Mouse (Mus musculus) right cerebral cortex, postnatal 14 days (tissue): ENCODE results near the gene Mrpl54.
A peak's percentile ranks its signal among the peaks of the same experiment; 100 is the strongest.

Experiments used
- DNase-seq: peaks from one replicate; pipeline ENCODE4 v3.0.0; 2022

Mrpl54 gene

DNA sequence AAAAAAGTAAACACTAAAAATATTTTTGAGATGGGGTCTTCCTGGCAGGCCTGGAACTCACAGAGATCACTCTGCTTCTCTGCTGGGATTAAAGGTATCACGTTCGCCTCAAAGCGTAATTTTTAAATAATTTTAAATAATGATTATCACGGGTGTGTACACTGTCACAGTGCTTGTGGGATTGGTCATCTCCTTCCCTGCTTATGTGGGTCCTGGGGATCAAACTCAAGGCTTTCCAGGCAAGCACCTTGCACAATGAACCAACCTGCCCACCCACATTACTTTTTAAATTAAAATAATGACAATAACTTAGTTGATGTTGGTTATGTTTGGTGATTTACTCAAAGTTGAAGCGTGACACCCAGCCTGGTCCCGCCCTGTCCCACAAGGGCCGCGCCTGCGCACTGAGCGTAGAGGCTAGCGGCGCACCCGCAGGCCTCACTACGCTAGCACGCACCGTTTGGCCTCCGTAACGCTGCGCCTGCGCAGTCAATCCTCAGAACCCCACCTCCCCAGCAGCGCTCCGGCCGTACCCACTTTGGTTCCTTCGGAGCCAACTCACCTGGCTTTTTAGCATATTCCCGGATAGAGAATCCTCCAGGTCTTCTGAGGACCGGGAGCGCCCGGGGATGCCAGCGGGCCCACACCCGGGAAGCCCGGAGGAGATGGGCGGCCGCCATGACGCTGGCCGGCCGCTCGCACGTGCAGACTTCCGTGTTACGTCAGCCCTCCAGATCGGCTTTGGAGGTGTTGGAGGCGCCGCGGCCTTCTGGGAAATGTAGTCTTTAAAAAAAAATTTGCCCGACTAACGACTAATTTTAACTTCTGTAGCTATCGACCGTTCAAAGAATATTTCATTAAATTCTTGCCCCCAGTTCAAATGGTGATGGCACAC is at the start of gene Mrpl54, which contains the start of gene Apba3:
Gene Mrpl54 (minus strand): TSS at position 724 of the 895 bp plus-strand sequence.
Gene Apba3 (plus strand): TSS at position 750 of the 895 bp plus-strand sequence.
- peak; percentile 97 for DNase-seq

DNA sequence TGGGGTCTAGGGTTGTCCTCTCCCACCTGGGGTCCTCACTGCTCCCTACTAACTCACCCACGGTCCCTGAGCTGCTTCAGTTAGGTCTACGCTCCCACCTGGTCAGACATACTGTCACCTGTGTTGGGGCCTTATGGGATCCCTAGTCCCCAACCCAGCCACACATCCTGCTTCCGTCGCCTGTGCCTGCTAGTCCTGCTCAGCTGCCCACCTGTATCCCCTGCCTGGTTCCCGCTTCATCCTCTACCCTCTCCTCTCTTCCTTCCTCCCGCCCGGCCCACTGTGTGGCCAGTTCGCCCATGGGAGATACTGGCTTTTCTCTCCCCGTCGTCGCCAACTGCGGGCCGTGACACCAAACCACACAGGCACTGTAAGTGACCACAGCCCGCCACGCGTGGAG is 48.9 kb upstream of the Mrpl54 start:
- DNase-seq: no peak

DNA sequence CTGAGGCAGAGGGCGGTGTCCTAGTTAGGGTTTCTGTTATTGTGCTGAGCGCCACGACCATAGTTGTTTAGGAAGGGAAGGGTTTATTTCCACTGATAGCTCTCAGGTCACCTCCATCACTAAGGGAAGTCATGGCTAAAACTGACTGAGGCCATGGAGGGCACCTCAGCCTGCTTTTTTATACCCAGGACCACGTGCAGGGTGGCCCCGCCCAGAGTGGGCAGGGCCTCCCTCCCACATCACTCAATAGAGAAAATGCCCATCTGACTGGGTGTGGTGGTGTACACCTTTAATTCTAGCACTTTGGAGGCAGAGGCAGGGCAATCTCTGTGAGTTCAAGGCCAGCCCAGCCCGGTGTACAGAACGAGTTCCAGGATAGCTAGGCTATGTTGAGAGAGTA is 47.5 kb upstream of the Mrpl54 start:
- DNase-seq: no peak

DNA sequence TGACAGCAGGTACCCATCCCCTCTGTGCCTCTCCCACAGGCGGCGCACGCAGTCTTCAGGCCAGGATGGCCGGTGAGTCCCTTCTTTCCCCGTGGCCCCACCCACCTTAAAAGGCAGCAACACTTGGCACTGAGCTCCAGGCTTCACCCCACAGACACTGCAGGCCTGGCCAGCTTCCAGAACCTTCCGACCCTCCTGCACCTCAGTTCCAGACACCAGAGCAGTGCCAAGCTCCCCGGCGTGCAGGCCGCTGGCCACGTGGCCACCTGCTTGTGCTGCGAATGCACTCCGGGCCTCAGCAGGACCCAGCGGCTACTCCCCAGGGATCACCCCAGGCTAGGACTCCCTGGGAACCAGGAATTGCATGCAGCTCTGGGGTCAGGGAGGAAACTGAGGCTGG is 46.8 kb upstream of the Mrpl54 start:
- no peak for DNase-seq

DNA sequence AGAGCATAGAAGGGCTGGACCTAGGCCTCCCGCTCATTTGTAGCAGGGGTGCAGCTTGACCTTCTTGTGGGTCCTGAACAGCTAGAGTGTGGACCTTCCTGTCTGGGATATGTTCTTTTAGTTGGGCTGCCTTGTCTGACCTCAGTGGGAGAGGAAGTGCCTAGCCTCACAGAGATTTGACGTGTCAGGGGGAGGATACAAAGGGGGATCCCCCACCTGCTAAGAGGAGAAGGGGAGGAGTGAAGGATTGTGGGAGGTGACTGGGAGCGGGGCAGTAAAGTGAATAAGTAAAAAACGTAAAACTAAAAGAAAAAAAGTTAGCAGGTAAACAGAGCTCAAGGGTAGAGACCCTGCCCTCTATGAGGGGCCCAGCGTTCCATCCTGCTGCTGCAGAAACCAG is 42.8 kb upstream of the Mrpl54 start:
- DNase-seq: no peak

DNA sequence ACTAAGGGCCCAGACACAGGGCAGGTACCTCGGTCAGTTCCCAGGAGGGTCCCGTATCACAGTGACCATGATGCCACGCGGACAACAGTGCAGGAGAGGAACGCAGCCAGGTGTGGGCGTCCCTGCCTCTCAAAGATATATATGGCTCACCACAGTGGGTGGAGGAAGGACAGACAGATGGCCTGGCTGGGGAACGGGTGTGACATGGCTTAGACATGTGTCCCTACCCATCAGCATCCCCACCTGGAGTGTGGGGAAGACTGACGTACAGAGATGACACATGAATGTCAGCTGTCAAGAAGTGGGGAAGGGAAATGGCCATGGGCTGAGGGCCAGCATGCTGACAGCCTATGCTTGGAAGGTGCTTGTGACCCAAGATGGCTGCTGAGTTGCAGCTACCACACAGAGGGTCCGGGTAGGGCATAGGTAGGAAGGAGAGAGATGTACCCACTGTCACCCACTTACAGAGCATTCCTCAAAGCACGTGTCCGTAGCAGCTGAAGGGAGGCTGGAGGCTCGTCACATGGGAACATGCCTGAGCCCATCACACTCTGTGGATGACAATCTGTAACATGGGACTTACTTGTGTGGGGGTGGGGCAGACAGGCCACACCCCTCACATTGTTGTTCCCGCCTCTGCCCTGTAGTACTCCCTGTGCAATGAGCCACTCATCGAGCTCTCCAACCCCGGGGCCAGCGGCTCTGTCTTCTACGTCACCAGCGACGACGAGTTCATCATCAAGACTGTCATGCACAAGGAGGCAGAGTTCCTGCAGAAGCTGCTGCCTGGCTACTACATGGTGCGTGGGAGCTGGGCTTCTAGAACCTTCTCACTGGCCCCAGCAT is 40.3 kb upstream of the Mrpl54 start:
- DNase-seq: no peak

DNA sequence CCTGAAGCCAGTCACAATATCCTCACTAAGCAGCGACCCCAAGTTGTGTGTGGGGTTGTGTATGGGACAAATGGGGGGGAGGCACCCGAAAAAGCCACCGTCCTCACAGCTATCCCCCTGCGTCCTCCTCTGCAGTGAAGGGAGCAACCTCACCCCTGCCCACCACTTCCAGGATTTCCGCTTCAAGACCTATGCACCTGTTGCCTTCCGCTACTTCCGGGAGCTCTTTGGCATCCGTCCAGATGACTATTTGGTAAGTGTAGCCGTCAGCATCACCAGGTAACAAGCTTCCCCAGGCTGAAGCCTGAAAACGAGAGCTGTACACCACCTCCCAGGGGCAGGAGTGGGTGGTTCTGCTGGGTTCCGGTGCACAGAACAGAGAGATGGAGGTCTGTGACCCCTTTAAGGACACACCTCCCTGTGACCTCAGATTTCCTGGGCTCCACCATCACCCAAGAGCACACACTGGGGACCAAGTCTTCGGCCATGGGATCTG is 39.5 kb upstream of the Mrpl54 start:
- DNase-seq: no peak

DNA sequence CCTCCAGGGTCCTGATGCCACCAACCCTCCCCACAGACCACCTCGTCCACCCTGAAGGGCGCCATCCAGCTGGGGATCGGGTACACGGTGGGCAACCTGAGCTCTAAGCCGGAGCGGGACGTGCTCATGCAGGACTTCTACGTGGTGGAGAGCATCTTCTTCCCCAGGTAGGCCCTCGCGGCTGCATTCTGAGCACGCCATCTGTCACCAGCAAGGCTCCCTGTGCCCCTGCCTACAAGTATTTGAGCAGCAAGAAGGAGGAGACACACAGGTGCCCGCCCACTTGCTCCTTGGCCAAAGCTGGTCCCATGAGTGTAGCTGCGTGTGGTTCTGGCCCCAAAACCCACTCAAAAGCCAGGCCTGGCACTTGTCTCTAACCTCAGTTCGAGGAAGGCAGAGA is 38.9 kb upstream of the Mrpl54 start:
- no peak for DNase-seq

DNA sequence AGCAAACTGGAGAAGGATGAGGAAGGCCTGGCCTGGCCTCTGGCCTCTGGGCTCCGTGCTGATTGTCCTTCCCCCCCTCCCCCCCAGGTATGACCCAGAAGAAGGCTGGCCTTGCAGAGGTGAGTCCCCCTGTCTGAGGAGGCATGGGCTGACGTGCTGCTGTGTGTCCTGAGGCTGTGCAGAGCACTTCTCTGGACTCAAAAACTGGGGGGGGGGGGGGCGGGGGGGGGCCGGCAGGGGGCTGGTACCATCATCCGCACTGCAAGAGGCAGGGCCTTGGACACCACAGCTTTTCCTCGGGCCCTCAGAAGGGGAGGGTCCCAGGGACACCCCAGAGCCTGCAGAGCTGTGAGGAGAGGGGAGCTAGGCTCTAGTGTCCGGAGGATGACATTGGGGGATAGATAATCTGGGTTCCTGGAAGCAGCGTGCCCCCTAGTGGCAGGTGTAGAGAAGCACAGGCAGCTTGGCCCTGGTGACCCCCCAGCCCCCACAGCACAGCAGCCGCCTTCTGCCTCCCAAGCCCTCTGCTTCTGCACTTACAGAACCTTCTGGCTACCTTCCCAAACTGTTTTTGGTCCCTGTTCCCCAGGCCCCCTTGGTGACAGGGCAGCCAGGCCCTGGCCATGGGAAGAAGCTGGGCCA is 38.0 kb upstream of the Mrpl54 start:
- DNase-seq: no peak

DNA sequence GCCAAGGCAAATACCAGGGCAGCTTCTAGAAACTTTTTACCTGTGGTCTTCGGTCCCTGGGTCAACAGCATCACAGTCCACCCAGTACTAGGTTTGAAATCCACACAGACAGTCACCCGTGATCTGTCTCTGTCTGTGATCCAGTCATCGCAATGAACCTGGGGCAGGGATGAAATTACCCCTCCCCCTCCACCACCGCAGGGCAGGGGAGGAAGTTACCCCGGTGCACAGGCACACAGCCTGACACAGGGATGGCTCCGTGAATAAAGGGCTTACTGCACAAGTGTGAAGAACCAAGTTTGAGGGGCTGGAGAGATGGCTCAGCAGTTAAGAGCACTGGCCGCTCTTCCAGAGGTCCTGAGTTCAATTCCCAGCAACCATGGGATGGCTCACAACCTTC is 37.0 kb upstream of the Mrpl54 start:
- no peak for DNase-seq

DNA sequence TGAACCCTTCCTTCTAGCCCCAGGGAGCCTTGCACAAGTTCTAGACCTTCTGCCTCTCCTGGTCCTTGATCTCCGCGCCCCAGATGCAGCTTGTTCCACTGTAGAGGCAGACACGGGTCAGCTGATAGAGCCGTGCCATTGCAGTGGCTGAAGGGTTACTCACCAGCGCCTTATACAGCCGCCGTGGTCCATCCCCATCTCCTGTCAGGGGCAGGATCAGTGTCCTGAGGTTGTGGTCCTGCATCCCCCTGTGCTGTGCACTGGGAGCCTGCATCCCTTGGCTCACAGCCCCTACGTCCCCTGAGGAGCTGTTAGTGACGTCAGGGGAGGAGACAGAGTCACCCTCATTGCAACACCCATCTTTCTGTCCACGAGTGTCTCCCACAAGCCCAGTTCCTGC is 36.5 kb upstream of the Mrpl54 start:
- DNase-seq: no peak

DNA sequence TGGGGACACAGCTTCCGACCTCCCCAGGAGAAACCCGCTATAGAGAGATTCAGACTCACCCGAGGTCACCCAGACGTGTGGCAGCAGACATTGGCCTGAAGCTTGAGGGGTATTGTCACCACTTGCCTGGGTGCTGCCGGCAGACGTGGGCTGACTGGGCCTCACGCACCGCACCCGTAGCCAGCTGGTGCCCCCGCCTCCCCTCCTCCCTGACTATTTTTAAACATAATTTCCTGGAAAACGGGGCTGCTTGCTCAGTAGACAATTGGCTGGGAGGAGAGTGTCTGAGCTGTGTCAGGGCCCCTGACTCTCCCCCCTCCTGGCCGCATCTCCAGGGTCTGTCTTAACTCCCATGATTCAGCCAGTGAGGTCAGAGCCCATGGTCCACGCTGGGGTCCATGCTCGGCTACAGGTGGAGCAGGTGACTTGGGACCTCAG is 36.1 kb upstream of the Mrpl54 start:
- DNase-seq: peak; percentile 62

DNA sequence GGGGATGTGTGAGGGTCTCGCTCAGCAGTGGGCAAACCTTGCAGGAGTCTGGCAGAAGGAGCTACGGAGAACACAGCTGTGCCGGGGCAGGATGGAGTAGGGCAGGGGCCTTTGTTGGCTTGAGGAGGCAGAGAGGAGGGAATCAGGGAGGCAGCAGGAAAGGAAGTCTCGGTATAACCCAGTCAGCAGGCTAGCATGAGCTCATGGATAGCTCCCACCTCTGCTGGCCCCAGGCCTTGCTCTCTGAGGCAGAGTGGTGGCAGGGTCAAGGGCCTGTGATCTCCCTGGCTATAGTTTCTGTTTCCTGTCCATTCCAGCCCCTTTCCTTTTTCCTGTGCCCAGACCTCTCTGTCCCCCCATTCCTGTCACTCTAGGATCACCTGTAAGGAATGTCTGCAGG is 35.6 kb upstream of the Mrpl54 start:
- no peak for DNase-seq

DNA sequence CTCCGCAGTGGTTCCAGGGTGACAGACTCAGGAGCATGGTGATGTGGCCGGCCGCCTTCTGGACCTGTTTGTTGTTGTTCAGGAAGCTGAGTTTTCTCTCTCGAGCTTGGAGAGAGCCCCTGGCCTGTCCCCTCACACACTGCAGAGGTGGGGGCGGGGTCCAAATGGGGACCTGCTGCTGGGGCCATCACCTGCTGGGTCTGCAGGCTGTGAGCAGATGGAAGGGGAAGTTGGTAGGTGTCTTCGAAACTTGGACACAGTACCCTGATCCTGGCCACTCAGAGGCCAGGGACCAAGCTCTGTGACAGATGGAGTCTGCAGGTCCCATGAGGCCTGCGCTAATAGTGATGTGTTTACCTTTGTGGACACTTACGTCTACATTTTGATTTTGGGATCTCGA is 34.6 kb upstream of the Mrpl54 start:
- no peak for DNase-seq

DNA sequence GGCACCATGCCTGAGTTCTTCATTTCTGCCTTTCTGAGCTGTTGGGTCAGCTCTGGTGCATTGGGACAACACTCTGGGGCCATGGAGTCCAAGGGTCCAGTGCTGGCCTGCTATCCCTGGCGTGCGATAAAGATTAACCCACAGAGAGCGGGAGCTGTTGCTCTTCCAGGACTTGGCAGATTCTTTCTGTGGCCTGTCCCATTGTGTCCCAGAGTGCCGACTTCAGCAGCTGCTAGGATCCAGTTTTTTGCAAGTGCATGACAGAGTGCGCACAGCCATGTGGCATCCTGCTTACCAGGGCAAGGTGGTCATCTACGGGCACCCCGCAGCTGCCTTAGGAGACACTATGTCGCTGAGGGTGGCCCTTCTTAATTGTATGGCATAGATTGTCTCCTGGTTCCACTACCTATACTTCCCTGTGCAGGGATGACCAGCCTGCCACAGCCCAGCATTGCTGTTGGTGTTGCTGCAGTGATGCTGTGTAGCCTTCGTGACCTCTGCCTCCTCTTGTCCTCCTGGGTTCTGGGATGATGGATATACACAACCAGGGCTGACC is 33.7 kb upstream of the Mrpl54 start:
- DNase-seq: no peak

DNA sequence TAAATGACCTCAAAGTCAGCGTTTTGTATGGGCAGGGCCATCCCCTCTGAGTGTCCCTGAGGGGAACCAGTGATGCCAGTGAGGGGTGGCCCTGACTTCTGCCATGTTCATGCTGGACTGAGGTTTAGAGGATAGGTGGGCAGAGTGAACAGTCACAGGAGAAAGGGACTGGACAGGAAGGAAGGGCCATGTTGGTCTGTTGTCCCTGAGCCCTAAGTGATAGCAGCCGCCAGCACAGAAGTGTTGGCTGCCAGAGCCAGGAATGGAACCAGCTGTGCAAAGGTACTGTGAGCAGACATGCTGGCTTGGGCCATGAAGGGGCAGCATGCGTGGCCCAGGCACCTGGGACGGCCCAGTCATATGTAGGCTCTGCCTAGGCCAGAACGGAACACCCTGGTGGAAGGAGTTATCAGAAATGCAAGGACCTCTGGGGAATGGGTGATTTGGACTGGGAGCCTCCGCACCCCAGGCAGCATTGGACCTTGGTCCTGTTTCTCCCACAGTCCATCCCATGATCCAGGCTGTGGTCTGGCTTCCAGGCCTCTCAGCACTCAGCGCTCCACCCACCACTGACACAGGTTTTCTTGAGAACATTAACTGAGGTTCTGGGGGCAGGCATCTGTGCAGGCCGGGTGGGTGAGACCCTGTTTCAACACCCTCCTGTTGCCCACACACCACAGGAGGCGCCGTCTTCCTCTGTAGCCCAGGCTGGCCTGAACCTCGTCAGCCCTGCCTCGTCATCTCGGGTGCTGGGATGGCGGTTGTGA is 33.0 kb upstream of the Mrpl54 start:
- no peak for DNase-seq

DNA sequence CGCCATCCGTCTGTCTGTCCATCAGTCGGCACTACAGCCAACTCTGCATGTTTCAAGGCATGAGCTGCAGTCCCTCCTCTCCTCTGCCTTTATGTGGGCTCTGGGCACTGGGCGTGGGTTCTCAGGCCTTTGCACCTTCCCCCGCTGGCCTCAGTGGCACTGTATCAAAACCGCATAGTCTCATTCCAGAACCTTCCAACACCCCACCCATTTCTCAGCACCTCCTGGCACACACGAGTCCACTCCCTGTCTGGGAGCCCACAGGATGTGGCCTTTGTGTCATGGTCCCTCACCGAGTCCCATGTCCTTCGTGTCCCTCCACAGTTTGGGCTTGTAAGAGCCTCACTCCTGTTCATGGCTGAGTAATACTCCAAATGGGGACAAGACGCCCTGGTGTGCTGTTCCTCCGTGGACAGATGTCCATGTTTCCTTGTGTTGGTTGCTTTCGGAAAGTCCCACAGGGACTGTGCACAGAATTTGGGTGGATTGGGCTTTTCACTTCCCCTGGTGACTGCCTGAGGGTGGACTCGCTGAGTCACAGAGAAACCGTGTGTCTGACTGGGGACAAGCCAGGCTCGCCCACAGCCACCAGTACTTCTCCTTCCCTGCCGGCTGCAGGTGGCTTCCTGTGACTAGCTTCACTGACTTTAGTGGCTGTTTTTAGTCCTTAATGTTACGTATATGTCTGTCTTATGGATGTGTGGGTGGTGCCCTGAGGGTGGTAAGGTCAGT is 31.8 kb upstream of the Mrpl54 start:
- no peak for DNase-seq

DNA sequence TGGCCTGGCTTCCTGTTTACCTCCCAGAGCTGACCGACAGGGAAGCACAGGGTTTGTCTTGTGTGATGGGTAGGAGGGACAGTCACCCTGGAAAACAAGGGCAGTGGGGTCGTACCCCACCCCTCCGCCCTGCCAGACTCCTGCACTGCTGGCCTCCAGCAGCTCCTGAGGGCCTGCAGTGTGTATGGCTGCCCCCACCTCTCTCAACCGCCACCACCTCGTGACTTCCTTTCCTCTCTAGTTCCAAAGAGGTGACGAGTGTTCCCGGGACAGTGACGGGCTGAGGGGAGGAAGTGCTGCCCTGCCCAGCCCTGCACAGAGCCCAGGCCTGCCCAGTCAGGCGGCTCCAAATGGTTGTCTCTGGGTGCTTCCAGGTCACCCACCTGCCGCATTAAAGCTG is 31.1 kb upstream of the Mrpl54 start:
- DNase-seq: no peak

DNA sequence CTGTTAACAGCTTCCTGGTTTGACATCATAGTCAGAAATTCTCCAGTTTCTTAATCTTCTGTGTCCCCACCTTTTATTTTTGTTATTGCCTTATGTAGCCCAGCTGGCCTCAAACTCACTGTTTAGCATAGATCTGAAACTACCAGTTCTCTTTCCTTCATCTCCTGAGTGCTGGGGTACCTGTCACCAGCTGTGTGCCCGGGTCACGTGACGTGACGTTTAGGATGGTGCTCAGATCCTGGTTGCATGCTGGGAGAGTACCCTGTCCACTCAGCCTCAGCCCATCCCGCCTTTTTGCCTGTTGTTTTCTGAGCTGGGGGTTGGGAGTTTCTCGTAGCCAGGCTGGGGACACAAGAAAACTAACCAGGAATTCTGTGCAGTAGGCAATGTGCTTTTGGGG is 30.5 kb upstream of the Mrpl54 start:
- DNase-seq: no peak

DNA sequence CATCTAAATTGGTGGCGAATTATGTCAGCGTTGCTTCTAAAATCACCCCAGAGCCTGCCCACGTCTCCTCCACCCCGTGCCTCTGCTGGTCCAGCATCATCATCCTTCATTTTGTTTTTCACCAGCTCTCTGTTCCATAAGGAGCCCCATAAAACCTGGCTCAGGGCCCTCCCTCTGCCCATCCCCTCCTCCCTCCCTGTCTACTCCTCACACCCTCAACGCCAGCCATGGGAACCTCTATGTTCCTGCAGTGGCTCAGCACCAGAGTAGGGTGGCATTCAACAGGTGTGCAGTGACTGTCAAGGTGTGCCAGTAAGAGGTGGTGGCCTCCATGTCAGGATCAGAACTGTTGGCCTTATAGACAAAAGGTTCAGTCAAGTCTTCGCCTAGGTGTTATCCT is 28.5 kb upstream of the Mrpl54 start:
- DNase-seq: peak; percentile 47

DNA sequence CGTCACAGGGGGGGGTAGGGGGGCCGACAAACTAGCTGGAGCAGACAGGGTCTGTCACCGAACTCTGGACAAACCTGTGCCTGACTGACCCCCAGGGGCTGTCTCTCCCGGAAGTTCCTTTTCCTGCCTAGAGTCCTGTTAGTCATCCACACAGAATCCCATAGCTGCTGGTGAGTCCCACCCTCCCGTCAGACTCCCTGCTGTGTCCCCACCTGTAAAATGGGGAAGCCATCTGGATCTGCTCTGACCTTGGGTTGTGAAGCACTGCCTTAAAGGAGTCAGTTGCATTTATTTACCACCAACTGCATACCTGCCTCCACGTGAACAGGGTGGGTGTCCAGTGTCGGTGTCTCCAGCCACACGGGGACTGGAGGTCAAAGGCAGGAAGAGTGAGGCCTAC is 27.7 kb upstream of the Mrpl54 start:
- no peak for DNase-seq
